Mouse (Mus musculus): ENCODE results near the gene Sat2.
A peak's percentile ranks its signal among the peaks of the same experiment; 100 is the strongest.

The Sat2 gene

DNA sequence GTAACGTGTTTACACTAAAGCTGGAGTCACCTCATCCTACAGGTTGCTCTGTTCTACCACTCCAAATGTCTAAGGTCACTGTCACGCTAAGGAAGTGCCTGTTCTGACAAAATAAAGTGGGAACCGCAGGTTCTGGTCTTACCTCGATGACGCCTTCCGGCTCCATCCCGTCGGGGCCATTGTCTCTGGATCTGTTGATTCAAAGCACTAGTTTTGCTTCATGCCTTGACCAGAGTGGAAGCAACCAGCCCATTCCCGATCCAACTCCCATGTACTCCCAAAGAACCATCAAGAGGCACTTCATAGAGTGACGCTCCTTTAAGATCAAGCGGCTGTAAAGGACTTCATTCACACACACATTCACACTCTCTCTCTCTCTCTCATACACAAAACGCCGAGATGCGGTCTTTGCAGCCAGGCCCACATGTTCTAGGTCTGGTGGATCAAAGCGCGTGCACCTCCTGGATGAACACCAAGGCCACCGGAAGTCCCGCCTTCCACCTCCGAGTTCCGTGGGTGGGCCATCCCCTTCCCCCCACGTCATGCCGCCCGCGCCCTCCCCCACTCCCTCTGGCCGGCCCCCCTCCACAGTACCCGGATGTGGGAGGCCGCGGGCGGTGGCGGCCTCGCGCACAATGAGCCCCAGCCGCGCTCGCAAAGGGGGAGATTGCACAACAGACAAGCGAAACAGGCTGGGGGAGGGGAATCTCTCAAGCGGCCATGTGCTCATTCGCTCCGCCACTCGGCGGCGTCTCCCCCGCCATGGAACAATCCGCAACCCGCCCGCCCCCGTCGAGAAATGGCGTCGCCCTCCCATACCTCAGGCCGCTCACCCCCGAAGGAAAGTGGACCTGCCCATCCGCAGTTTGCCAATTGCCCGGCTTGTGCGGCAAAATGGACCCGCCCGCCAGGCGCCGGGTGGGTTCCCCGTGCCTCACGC, 49.2 kb downstream of the Sat2 start:
- DNase-seq (ENCODE audit: low read depth, low spot score): peak; percentile 98

DNA sequence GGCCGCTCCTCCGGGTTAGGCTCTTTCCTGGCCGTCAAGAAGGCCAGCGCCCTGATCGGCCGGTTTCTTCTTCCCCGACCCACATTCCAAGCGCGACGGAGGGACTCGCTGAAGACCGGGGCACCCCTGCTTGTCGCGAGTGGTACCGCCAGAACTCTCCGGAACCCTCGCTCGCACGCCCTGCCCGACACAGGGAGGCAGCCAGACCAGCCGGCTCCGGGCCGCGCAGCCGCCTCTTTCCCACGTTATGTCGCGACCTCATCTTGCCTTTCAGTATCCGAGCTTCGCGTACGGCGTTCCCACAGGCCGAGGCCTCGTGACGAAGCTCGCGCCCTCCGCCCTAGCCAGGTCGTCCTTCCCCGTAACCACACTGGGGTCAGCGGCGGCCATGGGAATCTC, 49.9 kb downstream of the Sat2 start:
- no peak for DNase-seq (ENCODE audit: low read depth, low spot score)

DNA sequence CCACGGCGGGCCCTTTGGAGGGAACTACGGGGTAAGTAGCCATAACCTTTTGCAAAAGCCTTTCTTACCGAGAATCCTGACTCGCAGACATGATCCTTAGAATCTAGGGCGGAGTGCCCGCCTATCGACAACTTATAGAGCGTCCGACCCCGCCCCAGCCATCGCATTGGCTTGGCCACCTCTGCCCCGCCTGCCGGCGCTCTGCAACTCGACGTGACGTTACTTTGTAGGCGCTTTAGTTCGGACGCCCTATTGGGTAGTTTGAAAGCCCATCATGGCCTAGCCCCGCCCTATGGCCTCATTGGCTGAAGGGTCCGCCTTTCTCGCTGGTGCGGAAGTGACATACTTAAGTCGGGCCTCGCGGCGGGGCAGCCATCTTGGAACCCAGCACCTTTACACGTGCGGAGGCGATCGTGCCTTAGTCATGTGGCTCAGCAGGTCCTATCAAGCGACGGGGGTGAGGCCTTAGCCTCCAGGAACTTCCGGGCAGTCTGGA, 50.4 kb downstream of the Sat2 start, which contains the start of gene Eif4a1:
Eif4a1 (minus strand) TSS at position 213 of the 496 bp plus-strand sequence.
- peak; percentile 100 for DNase-seq (ENCODE audit: low read depth, low spot score)

Measured in CD4-positive helper T cell, adult 2 months (primary cell).